Mouse (Mus musculus): ENCODE results near the gene Pias1. TPM values are rescaled to one million over a fixed set of nuclear protein-coding genes. Genes with fewer than 3 reads are reported as not detected.

Pias1 gene
- 60.6 and 66.2 TPM in 2 replicates for polyA plus RNA-seq (2015; fragmentation: Nextera tagmentation; extraction: Ambion mirVana)

DNA sequence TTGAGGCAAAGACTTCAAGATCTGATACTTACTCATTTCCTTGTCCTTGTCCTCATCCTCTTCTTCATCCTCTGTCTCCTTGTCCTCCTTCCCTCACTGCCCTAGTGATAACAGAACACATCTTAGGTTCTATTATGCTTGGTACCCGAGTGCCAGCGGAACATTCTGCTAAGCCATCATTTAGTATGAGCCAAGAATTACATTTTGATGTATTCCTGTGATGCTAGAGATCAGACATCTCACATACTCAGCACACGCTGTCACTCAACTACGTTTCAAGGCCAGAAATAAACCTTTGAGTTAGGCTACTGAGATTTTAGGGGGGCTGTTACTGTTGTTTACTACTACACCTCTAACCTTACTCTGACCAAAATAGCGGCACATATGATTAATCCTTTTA, at the start of gene Pias1:
Pias1 (minus strand) TSS at position 101 of the 400 bp plus-strand sequence.
- H3K27me3 ChIP-seq (replicated peaks), result no peaks in the 10 kb centered on the region
- no peak within 1 kb of the TSS for H3K27ac ChIP-seq
- H3K36me3 ChIP-seq (replicated peaks), result no peaks in the 10 kb centered on the region
- no peak within 1 kb of the TSS for H3K9ac ChIP-seq
- no peaks in the 10 kb centered on the region for H3K4me1 ChIP-seq
- no peak for ATAC-seq (replicated peaks)
- 86% methylated on average over 5 of the region's 5 CpGs for WGBS
- no peak within 1 kb of the TSS for H3K4me2 ChIP-seq
- no peak within 1 kb of the TSS for H3K4me3 ChIP-seq
- no peaks in the 10 kb centered on the region for H3K9me3 ChIP-seq

- no peak overlapping the region for H3K27ac ChIP-seq
- no peaks in the 10 kb centered on the region for H3K36me3 ChIP-seq (replicated peaks)
- H3K4me2 ChIP-seq, result no peak overlapping the region
- WGBS, result 91% methylated on average over 2 of the region's 2 CpGs
- no peaks in the 10 kb centered on the region for H3K9me3 ChIP-seq
- no peak for ATAC-seq (replicated peaks)
- H3K4me3 ChIP-seq, result no peak overlapping the region
- H3K4me1 ChIP-seq, result no peaks in the 10 kb centered on the region
- H3K9ac ChIP-seq, result no peak overlapping the region
- H3K27me3 ChIP-seq (replicated peaks), result no peaks in the 10 kb centered on the region
Observed at GRCm38 (mm10) chr9:63035431-63035830, 47.7 kb upstream of the Pias1 start.

DNA sequence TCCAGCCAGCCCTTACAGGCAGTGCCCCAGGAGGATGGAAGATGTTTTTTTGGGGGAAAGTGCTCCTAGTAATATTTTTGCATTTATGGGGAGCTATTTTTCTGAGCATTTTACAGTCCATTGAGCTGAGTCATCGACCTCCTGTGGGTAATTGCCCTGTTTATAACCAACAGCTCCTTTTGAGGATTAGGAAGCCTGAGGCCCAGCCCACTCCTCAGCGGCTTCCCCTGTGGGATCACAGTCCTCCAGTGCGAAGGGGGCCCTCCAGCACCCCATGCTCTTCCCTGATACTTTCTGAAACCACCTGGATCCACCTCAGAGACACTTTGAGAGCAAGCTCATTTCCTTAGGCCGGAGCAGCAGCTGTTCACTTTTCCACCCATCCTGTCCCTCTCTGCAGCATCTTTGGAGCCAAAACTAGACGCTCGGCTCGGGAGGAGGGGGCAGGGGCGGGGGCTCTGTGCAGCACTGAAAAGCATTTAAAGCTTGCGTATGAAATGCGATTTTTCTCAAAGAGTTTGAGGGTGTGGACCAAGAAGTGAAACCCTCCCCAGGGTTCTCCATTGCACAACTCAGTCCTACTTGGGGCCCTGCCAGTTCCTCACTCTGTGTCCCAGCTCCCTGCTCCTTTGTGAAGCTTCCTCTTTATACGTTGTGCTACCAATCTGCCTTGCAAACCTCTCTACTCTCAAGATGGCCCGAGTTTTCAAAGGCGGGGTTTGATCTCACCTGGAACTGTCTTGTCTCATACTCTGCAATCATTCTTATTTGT, 43.5 kb upstream of the Pias1 start:
- Histone ChIP-seq H3K4me2 (no peak overlapping the region), H3K9me3 (no peaks in the 10 kb centered on the region), H3K27me3 (replicated peaks) (no peaks in the 10 kb centered on the region), H3K4me3 (no peak overlapping the region), H3K9ac (no peak overlapping the region), H3K27ac (no peak overlapping the region), H3K36me3 (replicated peaks) (no peaks in the 10 kb centered on the region), H3K4me1 (no peaks in the 10 kb centered on the region)
- 60% methylated on average over 13 of the region's 13 CpGs for WGBS
- no peak for ATAC-seq (replicated peaks)

- Histone ChIP-seq H3K9me3 (peaks cover 5% of the 10 kb centered on the region; the same call in 1 of the 2 replicates), H3K27me3 (replicated peaks) (no peaks in the 10 kb centered on the region), H3K27ac (no peak overlapping the region), H3K9ac (no peak overlapping the region), H3K36me3 (replicated peaks) (no peaks in the 10 kb centered on the region), H3K4me2 (no peak overlapping the region), H3K4me3 (no peak overlapping the region), H3K4me1 (no peaks in the 10 kb centered on the region)
- ATAC-seq (replicated peaks), result no peak
- WGBS, result 89% methylated on average over 1 of the region's 1 CpGs
Observed at GRCm38 (mm10) chr9:63022486-63022885, 34.8 kb upstream of the Pias1 start.

GRCm38 (mm10) chr9:63007371-63007770, 19.6 kb upstream of the Pias1 start:
- ATAC-seq (replicated peaks), result no peak
- Histone ChIP-seq H3K36me3 (replicated peaks) (no peaks in the 10 kb centered on the region), H3K27me3 (replicated peaks) (no peaks in the 10 kb centered on the region), H3K9me3 (no peaks in the 10 kb centered on the region), H3K4me1 (no peaks in the 10 kb centered on the region), H3K4me2 (no peak overlapping the region), H3K4me3 (no peak overlapping the region), H3K27ac (no peak overlapping the region), H3K9ac (no peak overlapping the region)
- WGBS, result 80% methylated on average over 4 of the region's 4 CpGs

DNA sequence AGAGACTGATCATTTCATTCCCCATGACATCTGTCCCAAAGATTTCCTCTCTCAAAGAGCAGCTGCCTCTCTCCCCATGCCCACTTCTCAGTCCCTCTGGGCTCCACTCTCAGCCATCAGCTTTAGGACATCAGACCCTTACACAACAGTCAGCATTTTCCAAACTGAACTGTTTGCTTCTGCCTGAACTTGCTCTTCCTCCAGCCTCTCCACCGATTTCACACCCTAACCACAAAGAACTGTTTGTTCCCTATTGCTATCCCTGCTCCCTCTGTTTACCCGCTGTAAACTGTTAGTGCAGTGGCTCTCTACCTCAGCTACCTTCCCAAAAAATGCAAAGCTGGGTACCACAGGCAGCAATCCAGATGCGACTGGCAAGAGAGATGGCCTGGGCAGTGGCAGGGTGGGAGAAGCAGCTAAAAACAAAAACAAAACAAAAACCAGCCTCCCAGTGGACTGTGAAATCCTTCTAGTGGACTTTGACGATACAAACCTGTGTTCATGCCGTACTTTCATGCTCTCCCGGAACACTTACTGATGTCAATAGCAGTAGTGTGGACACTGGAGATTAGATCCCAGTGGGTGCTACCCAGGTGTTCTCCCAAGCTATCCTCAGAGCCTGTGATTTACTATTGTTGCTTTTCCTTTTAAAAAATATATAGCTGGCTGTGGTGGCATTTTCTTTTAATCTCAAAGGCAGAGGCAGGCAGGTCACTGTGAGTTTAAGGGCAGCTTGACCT, 18.5 kb upstream of the Pias1 start:
- Histone ChIP-seq H3K4me3 (no peak overlapping the region), H3K27me3 (replicated peaks) (no peaks in the 10 kb centered on the region), H3K9me3 (no peaks in the 10 kb centered on the region), H3K27ac (no peak overlapping the region), H3K4me2 (no peak overlapping the region), H3K9ac (no peak overlapping the region), H3K4me1 (no peaks in the 10 kb centered on the region), H3K36me3 (replicated peaks) (no peaks in the 10 kb centered on the region)
- ATAC-seq (replicated peaks), result no peak
- WGBS, result 81% methylated on average over 6 of the region's 6 CpGs

DNA sequence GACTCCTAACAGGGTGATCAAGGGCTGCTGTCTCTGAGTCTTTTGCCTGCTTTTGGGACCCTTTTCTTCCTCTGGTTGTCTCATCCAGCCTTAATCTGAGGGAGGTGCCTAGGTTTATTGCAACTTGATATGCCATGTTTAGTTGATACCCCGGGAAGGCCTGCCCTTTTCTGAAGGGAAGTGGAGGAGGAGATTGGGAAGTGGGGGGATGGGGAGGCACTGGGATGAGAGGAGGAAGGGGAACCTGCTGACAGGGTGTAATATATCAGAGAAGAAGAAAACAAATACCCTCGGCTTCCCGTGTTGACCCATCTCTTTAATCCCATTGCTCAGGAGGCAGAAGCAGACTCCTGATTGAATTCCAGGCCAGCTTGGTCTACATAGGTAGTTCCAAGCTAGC, 10.8 kb upstream of the Pias1 start:
- H3K27me3 ChIP-seq (replicated peaks), result no peaks in the 10 kb centered on the region
- no peak for ATAC-seq (replicated peaks)
- H3K36me3 ChIP-seq (replicated peaks), result no peaks in the 10 kb centered on the region
- no peak overlapping the region for H3K4me2 ChIP-seq
- no peak overlapping the region for H3K27ac ChIP-seq
- H3K4me1 ChIP-seq, result no peaks in the 10 kb centered on the region
- WGBS, result 69% methylated on average over 3 of the region's 3 CpGs
- no peak overlapping the region for H3K4me3 ChIP-seq
- no peaks in the 10 kb centered on the region for H3K9me3 ChIP-seq
- H3K9ac ChIP-seq, result no peak overlapping the region

GRCm38 (mm10) chr9:62997626-62998025, 9.9 kb upstream of the Pias1 start:
- Histone ChIP-seq H3K9me3 (no peaks in the 10 kb centered on the region), H3K4me1 (no peaks in the 10 kb centered on the region), H3K4me2 (no peak overlapping the region), H3K4me3 (no peak overlapping the region), H3K9ac (no peak overlapping the region), H3K27me3 (replicated peaks) (no peaks in the 10 kb centered on the region), H3K27ac (no peak overlapping the region), H3K36me3 (replicated peaks) (no peaks in the 10 kb centered on the region)
- ATAC-seq (replicated peaks), result no peak
- 83% methylated on average over 3 of the region's 3 CpGs for WGBS

DNA sequence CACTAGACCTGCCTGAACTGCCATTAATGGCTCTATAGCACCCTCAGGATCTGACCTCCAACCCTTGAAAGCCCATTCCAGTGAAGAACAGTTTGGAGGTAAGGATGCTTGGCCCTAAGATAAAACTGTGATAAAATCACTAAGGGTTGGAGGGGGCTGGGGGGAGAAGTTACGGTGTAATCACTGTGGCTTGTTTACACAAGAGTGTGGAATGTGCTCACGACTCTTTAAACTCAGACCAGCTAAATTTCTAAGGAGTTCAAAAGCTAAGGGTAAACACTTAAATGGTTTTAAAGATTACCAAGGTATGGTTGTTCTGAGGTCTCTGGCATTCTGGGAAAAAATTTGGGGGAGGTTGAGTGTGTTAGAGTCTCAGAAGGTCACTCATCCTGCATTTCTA, 7.5 kb upstream of the Pias1 start:
- no peaks in the 10 kb centered on the region for H3K4me1 ChIP-seq
- H3K9me3 ChIP-seq, result no peaks in the 10 kb centered on the region
- no peak overlapping the region for H3K27ac ChIP-seq
- H3K4me3 ChIP-seq, result no peak overlapping the region
- WGBS, result 73% methylated on average over 2 of the region's 2 CpGs
- no peaks in the 10 kb centered on the region for H3K27me3 ChIP-seq (replicated peaks)
- H3K36me3 ChIP-seq (replicated peaks), result no peaks in the 10 kb centered on the region
- ATAC-seq (replicated peaks), result no peak
- no peak overlapping the region for H3K9ac ChIP-seq
- no peak overlapping the region for H3K4me2 ChIP-seq

GRCm38 (mm10) chr9:62990134-62990533, 2.4 kb upstream of the Pias1 start:
- H3K4me3 ChIP-seq, result no peak overlapping the region
- H3K9me3 ChIP-seq, result no peaks in the 10 kb centered on the region
- ATAC-seq (replicated peaks), result no peak
- H3K36me3 ChIP-seq (replicated peaks), result no peaks in the 10 kb centered on the region
- 96% methylated on average over 3 of the region's 3 CpGs for WGBS
- no peak overlapping the region for H3K9ac ChIP-seq
- H3K4me2 ChIP-seq, result no peak overlapping the region
- H3K27me3 ChIP-seq (replicated peaks), result no peaks in the 10 kb centered on the region
- H3K4me1 ChIP-seq, result no peaks in the 10 kb centered on the region
- H3K27ac ChIP-seq, result no peak overlapping the region

DNA sequence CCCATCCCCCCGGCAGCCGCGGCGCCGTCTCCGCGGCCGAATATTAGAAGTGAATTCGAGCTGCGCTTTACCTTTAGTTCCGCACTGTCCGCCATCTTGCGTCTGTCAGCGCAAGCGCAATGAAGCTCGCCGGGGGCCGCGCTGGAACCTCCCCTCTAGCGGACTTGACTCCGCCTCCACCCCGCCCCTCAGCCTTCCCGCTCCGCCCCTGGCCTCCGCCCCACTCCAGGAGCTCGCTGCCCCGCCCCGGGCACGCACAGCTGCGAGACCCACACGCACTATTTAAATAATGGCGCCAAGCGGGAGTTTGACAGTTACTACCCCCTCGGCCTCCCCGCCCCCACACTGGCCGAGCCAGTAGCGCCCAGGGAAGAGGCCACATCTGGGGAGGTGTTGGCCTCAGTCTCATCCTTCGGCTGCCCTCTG, 6.9 kb downstream of the Pias1 start:
- Histone ChIP-seq H3K9ac (peak overlapping the region; percentile 79), H3K27ac (peak overlapping the region; percentile 97), H3K36me3 (replicated peaks) (no peaks in the 10 kb centered on the region), H3K4me3 (peak overlapping the region; percentile 100), H3K4me1 (peaks cover 20% of the 10 kb centered on the region), H3K4me2 (peak overlapping the region; percentile 85), H3K27me3 (replicated peaks) (no peaks in the 10 kb centered on the region), H3K9me3 (no peaks in the 10 kb centered on the region)
- ATAC-seq (replicated peaks), result peak; percentile 96
- under 1% methylated on average over 36 of the region's 38 CpGs for WGBS

- 1% methylated on average over 42 of the region's 63 CpGs for WGBS
- ATAC-seq (replicated peaks), result peak; percentile 85
- Histone ChIP-seq H3K27me3 (replicated peaks) (no peaks in the 10 kb centered on the region), H3K36me3 (replicated peaks) (no peaks in the 10 kb centered on the region), H3K9me3 (no peaks in the 10 kb centered on the region), H3K27ac (peak overlapping the region; percentile 97), H3K4me2 (peak overlapping the region; percentile 85), H3K4me1 (peaks cover 21% of the 10 kb centered on the region), H3K9ac (peak overlapping the region; percentile 79), H3K4me3 (peak overlapping the region; percentile 100)
Observed at GRCm38 (mm10) chr9:62980162-62980776, 7.5 kb downstream of the Pias1 start.

All from midbrain, embryonic 15.5 days (tissue).